Mouse (Mus musculus) embryonic facial prominence, embryonic 12.5 days (tissue): ENCODE measurements around the gene Vps29. TPM values are rescaled to one million over a fixed set of nuclear protein-coding genes. Genes with fewer than 3 reads are reported as not detected.
"Not testable (repeated sequence)": the region's sequence is repeated elsewhere in the genome, so short reads cannot be mapped to it uniquely, and the experiment has no call there.

Source experiments
- ATAC-seq: fragments of 200-750 bp; cut with Nextera tagmentation; 2 replicates; pipeline ENCODE4 v1.8.0; 2017; ENCODE audit not compliant: insufficient number of reproducible peaks, insufficient read depth, low FRiP score, low TSS enrichment
- H3K27ac ChIP-seq: fragments of 300-500 bp; sonication (generic); 2 replicates; pipeline ENCODE4 v1.5.1; 2016; ENCODE audit warnings: mild to moderate bottlenecking
- H3K27me3 ChIP-seq: fragments of 300-500 bp; sonication (generic); 2 replicates; pipeline ENCODE4 v1.6.1; 2016; ENCODE audit warnings: mild to moderate bottlenecking, moderate library complexity
- H3K36me3 ChIP-seq: fragments of 300-500 bp; sonication (generic); 2 replicates; pipeline ENCODE4 v1.6.1; 2016; ENCODE audit warnings: mild to moderate bottlenecking
- H3K4me1 ChIP-seq: fragments of 300-500 bp; sonication (generic); 2 replicates; pipeline ENCODE4 v1.6.1; 2016
- H3K4me2 ChIP-seq: fragments of 300-500 bp; sonication (generic); replicated peaks from 2 replicates; pipeline ENCODE4 v1.6.1; 2016; ENCODE audit warnings: mild to moderate bottlenecking, moderate library complexity
- H3K4me3 ChIP-seq: fragments of 300-500 bp; sonication (generic); 2 replicates; pipeline ENCODE4 v1.5.1; 2016; ENCODE audit warnings: mild to moderate bottlenecking
- H3K9ac ChIP-seq: fragments of 300-500 bp; sonication (generic); 2 replicates; pipeline ENCODE4 v1.6.1; 2016; ENCODE audit warnings: mild to moderate bottlenecking, moderate library complexity
- H3K9me3 ChIP-seq: fragments of 300-500 bp; sonication (generic); 2 replicates; pipeline ENCODE4 v1.6.1; 2016; ENCODE audit warnings: mild to moderate bottlenecking, moderate library complexity
- WGBS: fragments of 180-500 bp; shearing (Covaris S2); methylation state at CpG from one replicate; pipeline ENCODE4 v1.1.7; 2016; 5-methylcytosine and 5-hydroxymethylcytosine counted together
- polyA plus RNA-seq: library from polyadenylated mRNA; unstranded; fragments of >200 nt; fragmentation: Nextera tagmentation; extraction: Ambion mirVana; gene quantifications from 2 replicates; pipeline ENCODE4 v1.2.1, GENCODE M21; 2016

Vps29 gene
- polyA plus RNA-seq, 1 experiment from 2014 or later: 183 TPM

DNA sequence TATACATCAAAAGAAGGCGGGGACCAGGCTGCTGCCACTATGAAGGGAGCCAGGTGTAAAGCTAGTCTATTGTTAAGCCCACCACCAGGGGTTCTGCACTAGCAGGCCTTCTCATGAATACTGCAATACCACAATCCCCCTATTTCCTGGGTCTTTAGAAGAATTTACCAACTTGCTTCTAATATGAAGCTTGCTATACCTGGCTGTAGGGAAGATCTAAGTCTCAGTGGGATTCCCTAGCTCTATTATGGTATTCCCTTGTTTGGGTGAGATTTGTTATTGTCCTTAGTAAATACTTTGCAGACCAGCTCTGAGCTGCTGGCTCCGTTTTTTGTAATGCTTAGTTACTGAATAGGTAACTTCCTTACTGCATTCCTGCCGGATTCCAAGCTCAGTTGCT is 35.2 kb upstream of the Vps29 start:
- H3K4me1 ChIP-seq, ATAC-seq, H3K4me3 ChIP-seq, H3K4me2 ChIP-seq, H3K27ac ChIP-seq, H3K9me3 ChIP-seq, H3K9ac ChIP-seq, H3K27me3 ChIP-seq: not testable (repeated sequence)
- 74% methylated on average over 3 of the region's 3 CpGs for WGBS
- peaks cover 42% of the 10 kb centered on the region for H3K36me3 ChIP-seq

DNA sequence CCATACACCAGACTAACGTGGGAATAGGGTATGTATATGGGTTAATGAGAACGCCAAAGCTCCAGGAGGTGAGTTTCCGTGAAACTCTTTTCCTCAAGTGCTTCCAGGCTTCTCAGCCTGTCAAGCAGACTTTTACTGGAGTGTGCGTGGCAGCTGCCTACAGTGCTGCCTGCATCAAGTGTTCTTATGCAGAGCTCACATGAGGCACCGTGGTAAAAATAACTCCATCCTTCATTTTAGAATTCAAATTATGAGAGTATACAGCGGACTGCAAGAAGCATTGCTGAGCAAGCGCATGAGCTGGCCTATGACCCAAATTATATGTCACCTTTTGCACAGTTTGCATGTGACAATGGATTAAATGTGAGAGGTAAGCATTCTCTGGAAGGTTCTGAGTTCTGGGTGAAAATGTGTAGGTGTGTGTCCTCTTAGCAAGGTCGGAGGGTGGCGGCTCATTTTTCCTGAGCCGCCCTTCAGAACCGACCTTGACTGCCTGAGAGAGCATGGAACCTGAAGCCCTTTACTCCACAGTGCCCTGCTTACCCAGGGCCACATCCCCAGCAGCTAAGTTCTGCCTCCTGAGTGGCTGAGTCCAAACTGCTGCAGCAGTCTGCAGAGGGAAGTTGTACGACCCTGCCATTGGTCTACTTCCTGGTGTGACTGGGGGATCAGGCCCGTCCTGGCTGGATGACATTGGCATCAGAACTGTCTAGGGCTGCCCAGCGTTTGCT is 34.5 kb upstream of the Vps29 start:
- H3K4me3 ChIP-seq: no peak overlapping the region
- no peaks in the 10 kb centered on the region for H3K9me3 ChIP-seq
- ATAC-seq: no peak
- no peak overlapping the region for H3K9ac ChIP-seq
- H3K27me3 ChIP-seq: no peaks in the 10 kb centered on the region
- no peak overlapping the region for H3K27ac ChIP-seq
- 77% methylated on average over 14 of the region's 14 CpGs for WGBS
- peaks cover 48% of the 10 kb centered on the region for H3K36me3 ChIP-seq
- H3K4me1 ChIP-seq: 0 out of 2 replicates have a peak, but pooled peaks cover 6% of the 10 kb centered on the region
- no peak overlapping the region for H3K4me2 ChIP-seq

DNA sequence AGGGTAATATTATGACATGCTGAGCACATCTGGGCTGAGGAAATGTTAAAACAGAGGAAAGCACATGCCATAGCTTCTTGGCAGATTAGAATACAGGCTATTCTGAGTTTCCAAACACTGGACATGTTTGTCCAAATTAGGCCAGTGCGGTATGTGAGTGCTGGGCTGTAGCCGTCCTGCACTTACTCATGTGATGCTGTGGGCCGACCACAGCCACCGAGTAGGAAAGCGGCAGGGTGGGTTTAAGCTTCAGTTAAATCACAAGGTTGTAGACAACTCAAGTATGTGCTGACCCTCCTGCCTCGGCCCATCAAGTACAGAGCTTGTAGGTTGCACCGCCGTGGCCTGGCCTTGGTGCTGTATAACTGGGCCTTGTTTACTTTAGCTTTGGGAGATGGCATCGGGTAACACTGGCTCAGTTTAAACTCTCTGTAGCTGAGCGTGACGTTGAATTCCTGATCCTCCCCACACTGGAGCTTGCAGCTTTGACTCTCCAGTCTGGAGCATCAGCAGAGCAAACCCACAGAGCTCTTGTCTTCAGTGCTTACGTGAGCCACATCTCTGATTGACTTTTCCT is 33.9 kb upstream of the Vps29 start:
- no peak for ATAC-seq
- 0 out of 2 replicates have a peak, but pooled peaks cover under 1% of the 10 kb centered on the region for H3K4me1 ChIP-seq
- no peak overlapping the region for H3K27ac ChIP-seq
- no peaks in the 10 kb centered on the region for H3K27me3 ChIP-seq
- WGBS: 60% methylated on average over 12 of the region's 12 CpGs
- H3K9me3 ChIP-seq: no peaks in the 10 kb centered on the region
- no peak overlapping the region for H3K9ac ChIP-seq
- no peak overlapping the region for H3K4me2 ChIP-seq
- no peak overlapping the region for H3K4me3 ChIP-seq
- peaks cover 54% of the 10 kb centered on the region for H3K36me3 ChIP-seq

GRCm38 (mm10) chr5:122323523-122323922 is 30.6 kb upstream of the Vps29 start:
- Histone ChIP-seq H3K9me3 (no peaks in the 10 kb centered on the region), H3K4me1 (no peaks in the 10 kb centered on the region), H3K36me3 (peaks cover 50% of the 10 kb centered on the region), H3K27me3 (no peaks in the 10 kb centered on the region), H3K4me3 (no peak overlapping the region), H3K9ac (no peak overlapping the region), H3K27ac (no peak overlapping the region), H3K4me2 (no peak overlapping the region)
- no peak for ATAC-seq
- 70% methylated on average over 8 of the region's 8 CpGs for WGBS

DNA sequence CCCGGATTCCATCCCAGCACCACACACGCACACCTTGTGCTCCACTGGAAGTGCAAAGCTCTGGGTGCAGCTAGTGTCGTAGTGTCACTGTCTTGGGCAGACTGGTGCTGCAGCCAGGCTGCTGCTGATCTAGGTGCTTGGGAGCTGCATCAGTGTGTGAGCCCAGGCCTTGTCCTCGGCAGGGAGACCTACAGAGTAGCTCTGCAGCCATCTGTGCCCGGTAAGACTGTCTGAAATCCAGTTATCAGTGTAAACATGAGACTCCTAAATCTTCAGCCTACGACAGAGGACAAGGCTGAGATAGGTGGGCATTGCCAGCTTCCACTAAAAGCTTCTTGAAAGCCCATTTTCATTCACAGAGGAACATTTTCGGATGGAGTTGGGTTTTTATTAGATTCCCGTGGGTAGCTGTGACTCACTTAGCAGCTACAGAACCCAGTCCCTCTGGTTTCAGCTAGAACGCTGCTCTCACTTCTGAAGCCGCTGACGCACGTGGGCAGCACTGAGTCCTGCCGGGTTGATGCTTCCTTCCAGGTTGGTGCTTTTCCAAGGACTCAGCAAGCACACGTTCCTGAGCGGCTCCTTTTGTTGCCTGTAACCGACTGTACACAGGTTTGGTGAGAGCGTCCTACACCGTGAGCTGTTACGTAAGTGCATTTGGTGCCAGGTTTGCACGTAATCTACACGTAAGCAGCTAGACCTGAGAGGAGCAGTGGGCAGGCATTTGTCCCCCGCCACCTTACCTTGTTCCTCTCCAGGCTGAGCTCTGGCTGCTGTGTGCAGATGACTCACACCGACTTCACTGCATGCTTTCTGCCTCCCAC is 29.3 kb upstream of the Vps29 start:
- H3K36me3 ChIP-seq: peaks cover 50% of the 10 kb centered on the region
- 91% methylated on average over 23 of the region's 23 CpGs for WGBS
- no peaks in the 10 kb centered on the region for H3K9me3 ChIP-seq
- no peak for ATAC-seq
- H3K4me2 ChIP-seq: no peak overlapping the region
- H3K27ac ChIP-seq: no peak overlapping the region
- H3K4me3 ChIP-seq: no peak overlapping the region
- H3K4me1 ChIP-seq: no peaks in the 10 kb centered on the region
- H3K9ac ChIP-seq: no peak overlapping the region
- H3K27me3 ChIP-seq: no peaks in the 10 kb centered on the region

- H3K36me3 ChIP-seq: peaks cover 43% of the 10 kb centered on the region
- H3K27ac ChIP-seq: no peak overlapping the region
- no peak overlapping the region for H3K9ac ChIP-seq
- H3K4me3 ChIP-seq: no peak overlapping the region
- H3K4me2 ChIP-seq: no peak overlapping the region
- no peaks in the 10 kb centered on the region for H3K4me1 ChIP-seq
- 85% methylated on average over 8 of the region's 8 CpGs for WGBS
- ATAC-seq: no peak
- H3K27me3 ChIP-seq: no peaks in the 10 kb centered on the region
- H3K9me3 ChIP-seq: no peaks in the 10 kb centered on the region
Observed at GRCm38 (mm10) chr5:122325477-122325876, 28.7 kb upstream of the Vps29 start.

DNA sequence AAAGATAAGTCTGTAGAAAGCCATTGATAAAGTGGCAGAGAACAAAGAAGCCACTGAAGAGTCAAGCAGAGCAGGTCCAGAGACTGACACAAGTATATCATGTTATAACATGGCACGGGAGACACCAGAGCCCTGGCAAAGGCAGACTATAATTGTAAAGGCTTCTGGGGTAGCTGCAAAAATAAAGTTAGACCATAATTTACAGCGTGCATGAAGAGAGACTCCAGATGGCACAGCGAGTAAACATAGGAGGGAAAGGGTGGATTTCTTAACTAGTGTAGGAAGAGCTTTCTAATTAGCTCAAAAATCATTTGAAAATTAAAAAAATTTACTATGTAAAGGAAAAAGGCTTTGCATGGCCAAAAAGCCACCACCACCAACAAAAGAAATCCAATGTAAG is 26.9 kb upstream of the Vps29 start:
- no peak overlapping the region for H3K9ac ChIP-seq
- H3K4me1 ChIP-seq: no peaks in the 10 kb centered on the region
- H3K27me3 ChIP-seq: no peaks in the 10 kb centered on the region
- no peak overlapping the region for H3K4me3 ChIP-seq
- H3K27ac ChIP-seq: no peak overlapping the region
- ATAC-seq: no peak
- no peaks in the 10 kb centered on the region for H3K9me3 ChIP-seq
- H3K4me2 ChIP-seq: no peak overlapping the region
- WGBS: 84% methylated on average over 3 of the region's 3 CpGs
- H3K36me3 ChIP-seq: peaks cover 36% of the 10 kb centered on the region

- no peak overlapping the region for H3K27ac ChIP-seq
- no peaks in the 10 kb centered on the region for H3K27me3 ChIP-seq
- H3K36me3 ChIP-seq: peaks cover 19% of the 10 kb centered on the region; the same call in 1 of the 2 replicates
- no peaks in the 10 kb centered on the region for H3K4me1 ChIP-seq
- no peak for ATAC-seq
- H3K9me3 ChIP-seq: no peaks in the 10 kb centered on the region
- H3K9ac ChIP-seq: no peak overlapping the region
- 92% methylated on average over 4 of the region's 4 CpGs for WGBS
- no peak overlapping the region for H3K4me2 ChIP-seq
- H3K4me3 ChIP-seq: no peak overlapping the region
Observed at GRCm38 (mm10) chr5:122330269-122330668, 23.9 kb upstream of the Vps29 start.

DNA sequence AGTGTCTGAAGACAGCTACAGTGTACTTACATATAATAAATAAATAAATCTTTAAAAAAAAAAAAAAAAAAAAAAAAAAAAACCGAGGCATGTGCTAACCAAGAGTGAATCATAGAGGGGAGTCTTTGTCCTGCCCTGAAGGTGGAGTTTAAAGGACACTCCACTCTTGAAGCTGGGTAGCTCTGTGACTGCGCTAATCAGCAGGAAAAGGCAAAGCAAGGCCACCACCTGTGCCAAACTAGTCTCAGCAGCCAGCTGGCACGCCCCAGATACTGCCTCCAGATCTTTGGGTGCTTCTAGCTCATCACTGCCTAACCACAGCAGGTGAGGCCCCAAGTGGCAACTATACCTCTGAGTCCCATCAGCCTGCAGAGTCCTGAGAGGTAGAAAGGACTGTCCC is 19.5 kb upstream of the Vps29 start:
- H3K4me3 ChIP-seq: no peak overlapping the region
- 83% methylated on average over 3 of the region's 3 CpGs for WGBS
- no peaks in the 10 kb centered on the region for H3K4me1 ChIP-seq
- no peaks in the 10 kb centered on the region for H3K9me3 ChIP-seq
- no peak overlapping the region for H3K4me2 ChIP-seq
- H3K9ac ChIP-seq: no peak overlapping the region
- no peak for ATAC-seq
- no peak overlapping the region for H3K27ac ChIP-seq
- no peaks in the 10 kb centered on the region for H3K27me3 ChIP-seq
- no peaks in the 10 kb centered on the region for H3K36me3 ChIP-seq

DNA sequence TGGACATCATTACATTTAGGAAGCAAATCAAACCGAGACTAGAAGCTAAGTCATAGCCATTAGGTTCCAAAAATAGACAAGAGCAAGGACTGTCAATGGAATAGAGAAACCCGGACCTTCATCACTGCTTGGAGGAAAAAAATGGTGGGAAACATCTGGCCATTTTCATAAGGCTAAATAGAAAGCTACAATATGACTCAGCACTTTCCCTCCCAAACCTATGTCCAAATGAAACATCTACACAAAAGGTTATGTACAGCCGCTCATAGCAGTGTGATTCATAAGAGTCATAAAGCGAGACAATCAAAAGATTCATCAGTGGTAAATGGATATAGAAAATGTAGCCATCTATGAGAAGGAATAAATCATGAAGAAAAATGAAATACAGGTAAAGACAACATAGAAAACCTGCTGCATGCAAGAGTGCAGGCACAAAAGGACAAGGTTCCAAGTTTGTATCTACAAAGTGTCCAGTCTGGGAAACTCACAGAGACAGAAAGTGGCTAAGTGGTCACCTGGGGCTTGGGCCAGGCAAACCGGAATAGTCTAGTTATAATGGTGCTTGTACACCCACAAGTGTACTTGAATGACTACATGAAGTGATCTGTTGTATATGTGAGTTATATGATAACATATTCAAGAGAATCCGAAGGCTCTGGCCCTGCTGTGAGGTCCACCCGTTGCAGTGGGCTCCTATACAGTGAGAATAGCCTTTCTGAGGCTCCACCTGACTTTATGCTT is 17.4 kb upstream of the Vps29 start:
- H3K36me3 ChIP-seq: no peaks in the 10 kb centered on the region
- ATAC-seq: no peak
- no peaks in the 10 kb centered on the region for H3K4me1 ChIP-seq
- H3K4me2 ChIP-seq: no peak overlapping the region
- H3K27me3 ChIP-seq: no peaks in the 10 kb centered on the region
- no peak overlapping the region for H3K27ac ChIP-seq
- H3K9me3 ChIP-seq: no peaks in the 10 kb centered on the region
- 93% methylated on average over 7 of the region's 7 CpGs for WGBS
- no peak overlapping the region for H3K4me3 ChIP-seq
- H3K9ac ChIP-seq: no peak overlapping the region

DNA sequence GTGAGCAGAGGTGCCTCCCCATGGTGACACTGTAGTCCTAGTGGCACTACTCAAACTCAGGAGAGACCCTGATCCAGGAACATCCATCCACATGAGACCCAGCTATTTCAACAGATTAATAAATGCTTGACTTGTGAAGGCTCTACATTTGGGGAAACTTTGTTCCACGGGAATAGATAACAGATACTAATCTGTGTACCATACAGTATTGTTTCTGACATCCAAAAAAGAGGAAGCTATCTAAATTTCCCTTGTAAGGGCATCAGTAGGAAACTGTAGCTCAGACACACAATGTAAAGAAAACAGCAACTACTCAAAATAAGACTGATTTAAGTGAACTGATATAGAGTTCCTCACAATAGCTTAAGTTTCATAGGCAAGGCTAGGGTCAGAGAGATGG is 11.3 kb upstream of the Vps29 start:
- Histone ChIP-seq H3K4me3 (no peak overlapping the region), H3K27ac (no peak overlapping the region), H3K4me2 (no peak overlapping the region), H3K9ac (no peak overlapping the region), H3K36me3 (no peaks in the 10 kb centered on the region), H3K4me1 (no peaks in the 10 kb centered on the region), H3K27me3 (no peaks in the 10 kb centered on the region), H3K9me3 (no peaks in the 10 kb centered on the region)
- WGBS: 89% methylated on average over 1 of the region's 1 CpGs
- no peak for ATAC-seq
